Mouse (Mus musculus): ENCODE results near the gene Tspyl3. TPM values are rescaled to one million over a fixed set of nuclear protein-coding genes. Genes with fewer than 3 reads are reported as not detected.
A peak's percentile ranks its signal among the peaks of the same experiment; 100 is the strongest.

The Tspyl3 gene
- polyA plus RNA-seq, 1 experiment, result 0.32 TPM

GRCm38 (mm10) chr2:153213351-153213750 is 11.9 kb downstream of the Tspyl3 start:
- H3K27ac ChIP-seq (replicated peaks; ENCODE audit: low read depth, low read length), result no peak overlapping the region
- no peak overlapping the region for H3K4me3 ChIP-seq (ENCODE audit: insufficient read depth, low read depth, low read length)
- H3K4me1 ChIP-seq (ENCODE audit: control insufficient read depth, insufficient read depth, insufficient read length, low read length), result peaks cover 3% of the 10 kb centered on the region; the same call in 1 of the 2 replicates

- Histone ChIP-seq H3K4me1 (ENCODE audit: control insufficient read depth, insufficient read depth, insufficient read length, low read length) (no peaks in the 10 kb centered on the region), H3K27ac (replicated peaks; ENCODE audit: low read depth, low read length) (no peak overlapping the region), H3K4me3 (ENCODE audit: insufficient read depth, low read depth, low read length) (no peak overlapping the region)
Observed at GRCm38 (mm10) chr2:153211451-153211850, 13.8 kb downstream of the Tspyl3 start.

GRCm38 (mm10) chr2:153209286-153209685 is 16.0 kb downstream of the Tspyl3 start:
- H3K4me1 ChIP-seq (ENCODE audit: control insufficient read depth, insufficient read depth, insufficient read length, low read length), result no peaks in the 10 kb centered on the region
- H3K27ac ChIP-seq (replicated peaks; ENCODE audit: low read depth, low read length), result no peak overlapping the region
- no peak overlapping the region for H3K4me3 ChIP-seq (ENCODE audit: insufficient read depth, low read depth, low read length)

GRCm38 (mm10) chr2:153208149-153208548 is 17.1 kb downstream of the Tspyl3 start:
- H3K27ac ChIP-seq (replicated peaks; ENCODE audit: low read depth, low read length), result no peak overlapping the region
- no peaks in the 10 kb centered on the region; the same call in 1 of the 2 replicates for H3K4me1 ChIP-seq (ENCODE audit: control insufficient read depth, insufficient read depth, insufficient read length, low read length)
- H3K4me3 ChIP-seq (ENCODE audit: insufficient read depth, low read depth, low read length), result no peak overlapping the region

GRCm38 (mm10) chr2:153202766-153203165 is 22.5 kb downstream of the Tspyl3 start:
- Histone ChIP-seq H3K27ac (replicated peaks; ENCODE audit: low read depth, low read length) (no peak overlapping the region), H3K4me1 (ENCODE audit: control insufficient read depth, insufficient read depth, insufficient read length, low read length) (no peaks in the 10 kb centered on the region; the same call in 1 of the 2 replicates), H3K4me3 (ENCODE audit: insufficient read depth, low read depth, low read length) (no peak overlapping the region)

- Histone ChIP-seq H3K27ac (replicated peaks; ENCODE audit: low read depth, low read length) (no peak overlapping the region), H3K4me3 (ENCODE audit: insufficient read depth, low read depth, low read length) (no peak overlapping the region), H3K4me1 (ENCODE audit: control insufficient read depth, insufficient read depth, insufficient read length, low read length) (no peaks in the 10 kb centered on the region; the same call in 1 of the 2 replicates)
Observed at GRCm38 (mm10) chr2:153199114-153199513, 26.1 kb downstream of the Tspyl3 start.

- Histone ChIP-seq H3K27ac (replicated peaks; ENCODE audit: low read depth, low read length) (peak overlapping the region; percentile 48; the same call in 1 of the 2 replicates), H3K4me3 (ENCODE audit: insufficient read depth, low read depth, low read length) (no peak overlapping the region), H3K4me1 (ENCODE audit: control insufficient read depth, insufficient read depth, insufficient read length, low read length) (no peaks in the 10 kb centered on the region; the same call in 1 of the 2 replicates)
Observed at GRCm38 (mm10) chr2:153198485-153198884, 26.8 kb downstream of the Tspyl3 start.

- Histone ChIP-seq H3K4me3 (ENCODE audit: insufficient read depth, low read depth, low read length) (no peak overlapping the region), H3K4me1 (ENCODE audit: control insufficient read depth, insufficient read depth, insufficient read length, low read length) (no peaks in the 10 kb centered on the region), H3K27ac (replicated peaks; ENCODE audit: low read depth, low read length) (no peak overlapping the region)
Observed at GRCm38 (mm10) chr2:153194255-153194654, 31.0 kb downstream of the Tspyl3 start.

GRCm38 (mm10) chr2:153191242-153191641 is 34.0 kb downstream of the Tspyl3 start:
- H3K4me1 ChIP-seq (ENCODE audit: control insufficient read depth, insufficient read depth, insufficient read length, low read length), result no peaks in the 10 kb centered on the region
- no peak overlapping the region for H3K27ac ChIP-seq (replicated peaks; ENCODE audit: low read depth, low read length)
- no peak overlapping the region for H3K4me3 ChIP-seq (ENCODE audit: insufficient read depth, low read depth, low read length)

GRCm38 (mm10) chr2:153187848-153188247 is 37.4 kb downstream of the Tspyl3 start:
- Histone ChIP-seq H3K27ac (replicated peaks; ENCODE audit: low read depth, low read length) (no peak overlapping the region), H3K4me3 (ENCODE audit: insufficient read depth, low read depth, low read length) (no peak overlapping the region), H3K4me1 (ENCODE audit: control insufficient read depth, insufficient read depth, insufficient read length, low read length) (no peaks in the 10 kb centered on the region)

GRCm38 (mm10) chr2:153186176-153186591 is 39.1 kb downstream of the Tspyl3 start:
- Histone ChIP-seq H3K4me1 (ENCODE audit: control insufficient read depth, insufficient read depth, insufficient read length, low read length) (no peaks in the 10 kb centered on the region), H3K4me3 (ENCODE audit: insufficient read depth, low read depth, low read length) (no peak overlapping the region), H3K27ac (replicated peaks; ENCODE audit: low read depth, low read length) (no peak overlapping the region)

GRCm38 (mm10) chr2:153179961-153180360 is 45.3 kb downstream of the Tspyl3 start:
- Histone ChIP-seq H3K4me1 (ENCODE audit: control insufficient read depth, insufficient read depth, insufficient read length, low read length) (peaks cover 13% of the 10 kb centered on the region), H3K27ac (replicated peaks; ENCODE audit: low read depth, low read length) (peak overlapping the region; percentile 80), H3K4me3 (ENCODE audit: insufficient read depth, low read depth, low read length) (no peak overlapping the region)

- H3K27ac ChIP-seq (replicated peaks; ENCODE audit: low read depth, low read length), result peak overlapping the region; percentile 80
Observed at GRCm38 (mm10) chr2:153179126-153179860, 45.9 kb downstream of the Tspyl3 start.

GRCm38 (mm10) chr2:153177188-153177587 is 48.1 kb downstream of the Tspyl3 start:
- H3K4me3 ChIP-seq (ENCODE audit: insufficient read depth, low read depth, low read length), result no peak overlapping the region
- H3K27ac ChIP-seq (replicated peaks; ENCODE audit: low read depth, low read length), result peak overlapping the region; percentile 59
- peaks cover 13% of the 10 kb centered on the region for H3K4me1 ChIP-seq (ENCODE audit: control insufficient read depth, insufficient read depth, insufficient read length, low read length)

More at GRCm38 (mm10) chr2:153179126-153179860, 45.9 kb downstream of the Tspyl3 start:
- no peak overlapping the region for H3K4me3 ChIP-seq (ENCODE audit: insufficient read depth, low read depth, low read length)
- H3K4me1 ChIP-seq (ENCODE audit: control insufficient read depth, insufficient read depth, insufficient read length, low read length), result peaks cover 13% of the 10 kb centered on the region

GRCm38 (mm10) chr2:153175995-153176570 is 49.2 kb downstream of the Tspyl3 start:
- H3K4me3 ChIP-seq (ENCODE audit: insufficient read depth, low read depth, low read length), result no peak overlapping the region
- no peak overlapping the region for H3K27ac ChIP-seq (replicated peaks; ENCODE audit: low read depth, low read length)
- peaks cover 13% of the 10 kb centered on the region for H3K4me1 ChIP-seq (ENCODE audit: control insufficient read depth, insufficient read depth, insufficient read length, low read length)
